Mouse (Mus musculus): Measurements from ENCODE around the gene Ap1b1.

Gene Ap1b1

DNA sequence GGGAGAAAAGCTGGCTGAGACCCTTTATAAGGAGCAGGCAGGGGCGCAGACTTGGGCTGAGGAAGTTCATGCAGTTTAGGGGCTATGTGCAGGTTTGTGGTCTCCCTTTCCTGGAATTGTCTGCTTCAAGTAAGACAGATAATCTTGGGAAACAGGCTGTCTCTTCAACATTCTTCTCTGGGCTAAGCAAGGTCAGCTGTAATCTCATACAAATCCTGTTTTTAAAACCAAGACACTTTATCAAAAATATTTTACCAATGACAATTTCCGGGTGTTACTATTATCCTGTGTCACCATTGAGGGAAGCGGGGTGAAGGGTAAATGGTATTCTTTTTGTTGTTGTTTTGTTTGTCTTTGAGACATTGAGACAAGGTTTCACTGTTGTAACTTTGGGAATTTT, 1.8 kb upstream of the Ap1b1 start:
- no peak for DNase-seq (ENCODE audit: low read depth, low spot score)

DNA sequence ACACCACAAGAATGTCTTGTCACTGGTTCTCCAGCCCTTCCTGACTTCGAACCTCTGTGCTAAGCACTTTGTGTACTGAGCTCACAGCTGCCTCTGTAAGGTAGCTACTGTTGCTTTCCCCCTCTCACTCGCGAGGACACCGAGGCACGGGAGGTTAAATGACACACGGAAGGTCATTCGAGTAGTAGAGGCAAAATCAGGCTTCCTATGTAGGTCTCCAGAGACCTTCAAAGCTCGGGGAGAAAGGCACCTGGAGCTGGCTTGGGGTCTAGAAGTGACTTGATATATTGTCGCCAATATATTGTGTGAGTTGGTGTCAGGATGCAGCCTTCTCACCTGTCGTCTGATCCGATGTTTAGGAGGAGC, 846 bp downstream of the Ap1b1 start:
- no peak for DNase-seq (ENCODE audit: low read depth, low spot score)

DNA sequence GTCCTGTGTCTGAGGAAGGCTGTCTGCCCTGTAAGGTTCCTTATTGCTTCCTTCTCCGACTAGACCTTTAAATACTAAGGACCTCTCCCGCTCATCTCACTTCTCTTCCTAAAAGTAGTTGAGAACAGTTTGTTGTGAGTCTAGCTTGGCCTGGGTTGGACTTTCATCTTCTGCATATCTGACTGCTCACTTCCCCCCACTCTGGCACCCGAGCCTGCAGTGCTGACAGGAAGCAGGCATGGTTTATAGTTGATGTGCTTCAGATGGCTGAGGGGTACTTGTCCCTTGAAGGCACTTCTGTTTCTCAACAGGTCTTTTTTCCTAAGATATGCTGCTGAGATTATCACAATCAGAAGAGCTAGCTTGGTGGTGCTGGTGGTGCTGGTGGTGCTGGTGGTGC, 2.6 kb downstream of the Ap1b1 start:
- no peak for DNase-seq (ENCODE audit: low read depth, low spot score)

- DNase-seq (ENCODE audit: low read depth, low spot score), result no peak
Measured at GRCm38 (mm10) chr11:4992471-4992870, 5.8 kb downstream of the Ap1b1 start.

- no peak for DNase-seq (ENCODE audit: low read depth, low spot score)
Measured at GRCm38 (mm10) chr11:4995676-4996075, 9.1 kb downstream of the Ap1b1 start.

GRCm38 (mm10) chr11:4996621-4997199, 10.1 kb downstream of the Ap1b1 start:
- no peak for DNase-seq (ENCODE audit: low read depth, low spot score)

GRCm38 (mm10) chr11:4998352-4998751, 11.7 kb downstream of the Ap1b1 start:
- no peak for DNase-seq (ENCODE audit: low read depth, low spot score)

DNA sequence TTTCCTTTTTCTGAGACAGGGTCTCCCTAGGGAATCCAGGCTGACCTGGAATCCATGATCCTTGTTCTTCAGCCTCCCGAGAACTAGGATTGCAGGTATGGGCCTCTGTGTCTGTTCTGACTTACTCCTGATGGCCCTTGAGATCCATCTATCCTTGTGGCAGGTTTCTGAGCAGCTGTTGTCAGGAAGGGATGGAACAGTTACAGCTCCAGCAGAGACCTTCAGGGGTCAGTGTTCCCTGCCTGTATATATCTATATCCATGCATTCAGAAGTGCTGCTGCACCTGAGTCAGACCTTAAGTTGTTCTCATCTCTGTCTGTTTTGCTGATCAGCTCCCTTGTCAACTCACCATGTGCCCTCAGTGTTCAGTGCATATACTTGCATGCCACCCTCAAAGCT, 12.1 kb downstream of the Ap1b1 start:
- DNase-seq (ENCODE audit: low read depth, low spot score), result no peak

GRCm38 (mm10) chr11:5000241-5000640, 13.6 kb downstream of the Ap1b1 start:
- DNase-seq (ENCODE audit: low read depth, low spot score), result no peak

DNA sequence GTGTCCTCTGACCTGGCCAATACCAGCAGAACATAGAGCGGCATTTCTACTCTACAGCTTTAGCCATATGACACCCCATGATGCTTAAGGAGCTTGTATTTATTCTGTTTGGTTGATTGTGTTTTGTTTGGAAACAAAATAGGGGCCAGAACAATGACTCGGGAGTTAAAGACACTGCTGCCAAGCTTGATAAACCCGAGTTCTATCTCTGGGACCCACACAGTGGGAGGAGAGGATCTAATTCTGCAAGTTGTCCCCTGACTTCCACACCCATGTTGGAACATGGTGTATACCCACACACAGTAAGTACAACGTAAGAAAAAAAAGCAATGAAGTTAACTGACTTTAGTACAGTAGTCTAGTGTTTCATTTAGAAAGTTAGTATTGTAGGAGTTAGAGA, 16.2 kb downstream of the Ap1b1 start:
- DNase-seq (ENCODE audit: low read depth, low spot score), result no peak

- no peak for DNase-seq (ENCODE audit: low read depth, low spot score)
Measured at GRCm38 (mm10) chr11:5005528-5005927, 18.9 kb downstream of the Ap1b1 start.

DNA sequence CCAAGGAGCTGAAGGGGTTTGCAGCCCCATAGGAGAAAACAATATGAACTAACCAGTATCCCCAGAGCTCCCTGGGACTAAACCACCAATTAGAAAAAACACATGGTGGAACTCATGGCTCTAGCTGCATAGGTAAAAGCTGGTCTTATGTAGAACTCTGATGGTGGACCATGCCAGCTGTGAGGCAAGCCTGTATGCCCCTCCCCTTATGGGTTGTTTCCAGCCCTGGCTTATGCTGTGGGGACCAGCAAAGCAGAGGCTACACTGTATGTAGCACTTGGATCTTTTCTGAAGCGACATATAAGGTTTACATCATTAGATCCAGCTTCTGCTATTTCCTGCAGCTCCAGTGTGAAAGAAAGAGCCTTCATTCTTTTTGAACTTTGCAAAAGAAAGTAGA, 20.6 kb downstream of the Ap1b1 start:
- no peak for DNase-seq (ENCODE audit: low read depth, low spot score)

DNA sequence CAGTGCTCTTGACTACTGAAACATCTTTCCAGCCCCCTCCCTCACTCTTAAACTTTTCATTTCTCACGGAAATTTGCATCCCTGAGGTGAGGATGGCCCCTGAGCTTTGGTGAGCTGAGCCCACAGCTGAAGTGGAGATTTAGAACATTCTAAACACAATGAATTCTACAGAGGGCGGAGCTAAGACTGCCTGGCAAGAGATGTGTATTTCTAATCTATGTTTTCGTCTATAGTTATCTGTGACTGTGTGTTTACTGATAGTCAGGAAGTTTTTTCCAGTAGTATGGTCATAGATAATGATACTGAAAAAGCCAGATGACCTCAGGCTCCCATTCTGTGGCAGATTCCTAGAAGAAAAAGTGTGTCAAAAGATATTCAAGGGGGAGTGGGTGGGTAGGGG, 22.2 kb downstream of the Ap1b1 start:
- no peak for DNase-seq (ENCODE audit: low read depth, low spot score)

- no peak for DNase-seq (ENCODE audit: low read depth, low spot score)
Measured at GRCm38 (mm10) chr11:5009354-5010074, 22.9 kb downstream of the Ap1b1 start.

DNA sequence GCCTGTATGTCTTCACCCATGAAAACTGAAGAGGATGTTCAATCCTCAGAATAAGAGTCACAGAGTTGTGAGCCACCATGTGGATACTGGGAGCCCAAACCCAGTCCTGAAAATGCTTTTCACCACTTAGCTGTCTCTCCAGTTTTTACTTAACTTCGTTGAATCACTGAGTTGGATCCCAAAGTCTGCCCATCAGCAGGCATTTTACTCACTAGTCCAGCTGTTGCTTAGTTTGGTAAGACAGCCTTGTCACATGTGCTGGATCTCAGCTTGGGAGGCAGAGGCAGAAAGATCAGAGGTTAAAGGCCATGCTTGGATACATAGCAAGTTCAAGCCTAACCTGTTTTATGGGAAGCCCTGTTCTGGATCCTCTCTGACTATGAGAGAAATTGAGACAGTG, 23.6 kb downstream of the Ap1b1 start:
- DNase-seq (ENCODE audit: low read depth, low spot score), result no peak

- DNase-seq (ENCODE audit: low read depth, low spot score), result no peak
Measured at GRCm38 (mm10) chr11:5011480-5011879, 24.9 kb downstream of the Ap1b1 start.

- DNase-seq (ENCODE audit: low read depth, low spot score), result no peak
Measured at GRCm38 (mm10) chr11:5012213-5012715, 25.6 kb downstream of the Ap1b1 start.

GRCm38 (mm10) chr11:5015720-5016119, 29.1 kb downstream of the Ap1b1 start:
- DNase-seq (ENCODE audit: low read depth, low spot score), result no peak

DNA sequence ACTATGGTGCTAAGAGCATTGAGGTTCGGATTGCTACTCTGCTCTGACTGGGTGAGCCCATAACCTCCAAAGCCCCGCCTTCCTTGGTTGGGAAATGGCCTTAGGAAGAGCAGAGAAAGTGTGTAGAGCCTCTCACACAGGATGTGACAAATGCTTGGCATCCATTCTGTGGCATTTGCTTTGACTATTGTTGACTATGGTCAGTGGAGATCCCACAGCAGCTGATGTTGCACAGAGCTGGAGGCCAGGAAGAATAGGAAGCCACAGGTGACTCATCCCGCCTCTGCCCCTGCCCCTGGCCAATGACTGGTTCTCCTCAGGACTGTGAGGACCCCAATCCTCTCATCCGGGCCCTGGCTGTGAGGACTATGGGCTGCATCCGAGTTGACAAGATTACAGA, 29.7 kb downstream of the Ap1b1 start:
- no peak for DNase-seq (ENCODE audit: low read depth, low spot score)

- DNase-seq (ENCODE audit: low read depth, low spot score), result peak; percentile 46
Measured at GRCm38 (mm10) chr11:5017506-5017905, 30.9 kb downstream of the Ap1b1 start.

DNA sequence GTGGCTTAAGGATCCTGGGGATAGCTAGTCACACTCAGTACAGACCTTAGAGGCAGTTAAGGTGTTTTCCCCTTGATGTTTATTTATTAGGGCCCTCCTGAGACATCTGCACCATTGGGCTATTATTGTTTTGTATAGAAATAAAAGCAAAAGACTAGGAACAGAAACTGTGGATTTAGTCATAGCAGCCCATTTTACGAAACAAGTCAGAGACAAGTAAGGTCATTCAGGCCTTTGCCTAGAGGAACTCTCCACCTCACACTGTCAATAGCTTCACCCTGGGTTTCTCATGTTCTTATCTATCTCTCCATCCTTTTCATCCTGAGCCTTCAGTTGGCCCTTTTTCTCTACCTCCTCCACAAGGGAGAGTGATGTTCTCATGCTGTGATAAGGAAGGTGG, 38.5 kb downstream of the Ap1b1 start:
- no peak for DNase-seq (ENCODE audit: low read depth, low spot score)

- no peak for DNase-seq (ENCODE audit: low read depth, low spot score)
Measured at GRCm38 (mm10) chr11:5028228-5028627, 41.6 kb downstream of the Ap1b1 start.

DNA sequence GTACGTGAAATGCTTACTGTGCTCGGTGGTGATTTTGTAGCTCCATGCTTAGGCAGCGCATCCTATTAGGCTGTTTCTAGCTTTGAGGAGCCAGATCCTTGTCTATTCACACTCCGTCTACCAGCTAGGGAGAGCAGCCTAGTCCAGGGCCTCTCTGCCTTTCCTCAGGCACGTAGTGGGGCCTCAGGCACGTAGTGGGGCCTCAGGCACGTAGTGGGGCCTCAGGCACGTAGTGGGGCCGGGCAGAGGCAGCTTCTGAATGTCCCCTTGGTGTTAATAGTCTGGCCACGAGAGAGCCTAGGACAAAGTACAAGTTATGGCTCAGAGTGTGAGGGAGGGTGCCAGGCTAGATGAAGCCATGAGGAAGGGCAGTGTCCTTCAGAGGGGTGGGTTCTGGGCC, 46.1 kb downstream of the Ap1b1 start:
- DNase-seq (ENCODE audit: low read depth, low spot score), result no peak

GRCm38 (mm10) chr11:5033136-5033535, 46.5 kb downstream of the Ap1b1 start:
- DNase-seq (ENCODE audit: low read depth, low spot score), result no peak

Measured in R1 (cell line).